Mouse (Mus musculus) forebrain, embryonic 14.5 days (tissue): Measurements from ENCODE around the gene Vmn2r29. TPM values are rescaled to one million over a fixed set of nuclear protein-coding genes. Genes with fewer than 3 reads are reported as not detected.
"Not testable (repeated sequence)": the region's sequence is repeated elsewhere in the genome, so short reads cannot be mapped to it uniquely, and the experiment has no call there.

Source experiments
- ATAC-seq: fragments of 200-750 bp; cut with Nextera tagmentation; 2 replicates; pipeline ENCODE4 v1.8.0; 2017; ENCODE audit warnings: mild to moderate bottlenecking, moderate library complexity
- DNase-seq: peaks from one replicate; pipeline ENCODE4 v3.0.0-alpha.2; 2015; ENCODE audit warnings: low spot score
- H3K27ac ChIP-seq: fragments of 300-500 bp; sonication (generic); 2 replicates; pipeline ENCODE4 v1.5.1; 2014; ENCODE audit warnings: low read depth, mild to moderate bottlenecking, control low read depth, low read length, moderate library complexity
- H3K27me3 ChIP-seq: fragments of 300-500 bp; sonication (generic); replicated peaks from 2 replicates; pipeline ENCODE4 v1.6.1; 2014; ENCODE audit warnings: low read length, control low read depth, mixed read lengths; ENCODE audit not compliant: control insufficient read depth, insufficient read depth
- H3K36me3 ChIP-seq: fragments of 300-500 bp; sonication (generic); 2 replicates; pipeline ENCODE4 v1.6.1; 2014; ENCODE audit warnings: low read length, control low read depth; ENCODE audit not compliant: control insufficient read depth, insufficient read depth
- H3K4me1 ChIP-seq: fragments of 300-500 bp; sonication (generic); 2 replicates; pipeline ENCODE4 v1.6.1; 2014; ENCODE audit warnings: antibody characterized with exemption, low read length, control low read depth; ENCODE audit not compliant: control insufficient read depth, insufficient read depth
- H3K4me2 ChIP-seq: fragments of 300-500 bp; sonication (generic); 2 replicates; pipeline ENCODE4 v1.6.1; 2014; ENCODE audit warnings: mild to moderate bottlenecking, control low read depth, low read length
- H3K4me3 ChIP-seq: fragments of 300-500 bp; sonication (generic); 2 replicates; pipeline ENCODE4 v1.5.1; 2014; ENCODE audit warnings: low read depth, low read length, control low read depth
- H3K9ac ChIP-seq: fragments of 300-500 bp; sonication (generic); 2 replicates; pipeline ENCODE4 v1.6.1; 2014; ENCODE audit warnings: mild to moderate bottlenecking, low read length, control low read depth, moderate library complexity
- H3K9me3 ChIP-seq: fragments of 300-500 bp; sonication (generic); replicated peaks from 2 replicates; pipeline ENCODE4 v1.6.1; 2016; ENCODE audit warnings: low read length, control low read depth, mixed read lengths; ENCODE audit not compliant: control insufficient read depth
- WGBS: fragments of 180-500 bp; shearing (Covaris S2); extraction: QIAGEN DNeasy Blood & Tissue Kit; methylation state at CpG from one replicate; pipeline ENCODE4 v1.1.7; 2014; 5-methylcytosine and 5-hydroxymethylcytosine counted together
- polyA plus RNA-seq: library from polyadenylated mRNA; unstranded; fragments of >200 nt; fragmentation: Nextera tagmentation; extraction: Ambion mirVana; gene quantifications from 2 replicates; pipeline ENCODE4 v1.2.1, GENCODE M21; 2014

The Vmn2r29 gene
- 0.52 and 0.93 TPM in 2 replicates for polyA plus RNA-seq

DNA sequence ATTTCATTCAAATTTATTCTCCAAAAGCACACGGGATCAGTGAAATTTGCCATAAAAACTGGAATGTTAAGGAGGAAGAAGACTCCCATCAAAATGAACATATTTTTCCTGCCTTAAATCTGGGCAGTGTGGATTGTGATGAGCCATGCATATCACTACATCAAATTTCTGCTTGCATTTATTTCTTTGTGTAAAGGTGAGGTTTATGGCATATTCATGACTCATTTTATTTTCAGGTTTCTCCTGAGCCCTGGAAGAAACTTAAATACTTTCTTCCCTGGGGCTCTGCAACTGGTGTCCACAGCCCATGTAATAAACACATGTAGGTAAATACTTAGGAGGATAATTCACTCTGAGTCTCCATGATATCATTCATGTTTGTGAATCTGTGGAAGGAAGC, at the start of gene Vmn2r29:
TSS of gene Vmn2r29 (minus strand) at position 101 of the 400 bp plus-strand sequence.
- no CpG with 5 or more reads among the region's 1 CpGs for WGBS
- not testable (repeated sequence) for ATAC-seq, DNase-seq

DNA sequence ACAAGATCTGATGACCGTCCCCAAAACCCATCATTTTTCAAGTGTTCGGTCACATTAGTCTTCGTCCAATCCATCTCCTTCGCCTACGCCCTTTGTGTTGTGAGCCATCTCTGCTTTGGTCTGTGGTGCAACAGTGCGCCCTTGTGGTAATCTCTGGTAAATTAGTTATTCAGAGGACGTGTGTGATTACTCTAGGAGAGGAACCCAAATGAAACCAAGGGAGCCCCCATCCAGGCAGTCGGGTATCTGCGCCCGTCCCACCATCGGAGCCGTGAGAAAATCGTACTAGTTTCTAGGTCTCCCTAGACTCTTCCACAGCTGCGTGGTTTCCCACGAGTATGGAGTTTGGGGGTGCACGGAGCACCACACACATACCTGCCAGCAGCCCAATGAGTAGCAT, 48.5 kb upstream of the Vmn2r29 start:
- ATAC-seq (no peak), DNase-seq (peak; percentile 44)
- no peaks in the 10 kb centered on the region for H3K4me1 ChIP-seq
- no peak overlapping the region for H3K9ac ChIP-seq
- peaks cover 3% of the 10 kb centered on the region; the same call in 1 of the 2 replicates for H3K9me3 ChIP-seq
- 80% methylated on average over 16 of the region's 16 CpGs for WGBS
- H3K4me3 ChIP-seq, result no peak overlapping the region
- no peaks in the 10 kb centered on the region for H3K27me3 ChIP-seq
- H3K4me2 ChIP-seq, result no peak overlapping the region
- H3K27ac ChIP-seq, result no peak overlapping the region
- peaks cover 52% of the 10 kb centered on the region for H3K36me3 ChIP-seq

More for the DNA sequence above, at the start of gene Vmn2r29:
- H3K4me1 ChIP-seq, H3K27me3 ChIP-seq, H3K4me2 ChIP-seq, H3K9me3 ChIP-seq, H3K27ac ChIP-seq, H3K4me3 ChIP-seq, H3K9ac ChIP-seq, H3K36me3 ChIP-seq: not testable (repeated sequence)

DNA sequence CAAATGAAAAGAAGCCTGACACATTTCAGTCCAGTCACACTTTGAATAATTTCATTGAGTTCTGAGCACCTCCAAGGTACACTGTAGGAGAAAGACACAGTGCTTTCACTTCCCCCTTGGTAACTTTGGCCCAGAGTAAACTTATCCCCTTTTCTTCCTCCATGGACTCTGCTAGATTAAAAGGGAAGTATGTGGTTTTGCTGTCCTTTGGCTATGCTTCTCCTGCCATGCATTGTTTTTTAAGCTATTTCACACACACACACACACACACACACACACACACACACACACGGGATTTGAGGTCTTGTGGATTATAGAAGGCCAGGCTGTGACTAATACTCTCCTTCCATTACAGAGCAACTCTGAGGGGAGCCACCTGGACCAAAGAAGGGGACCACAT, 34.3 kb upstream of the Vmn2r29 start:
- no peak overlapping the region for H3K27ac ChIP-seq
- no peak overlapping the region for H3K9ac ChIP-seq
- no peak overlapping the region for H3K4me3 ChIP-seq
- 0 out of 2 replicates have a peak, but pooled peaks cover 2% of the 10 kb centered on the region for H3K9me3 ChIP-seq
- no peak overlapping the region for H3K4me2 ChIP-seq
- no peaks in the 10 kb centered on the region for H3K27me3 ChIP-seq
- peaks cover 31% of the 10 kb centered on the region for H3K36me3 ChIP-seq
- DNase-seq (no peak), ATAC-seq (no peak)
- H3K4me1 ChIP-seq, result no peaks in the 10 kb centered on the region
- WGBS, result 76% methylated on average over 1 of the region's 1 CpGs

DNA sequence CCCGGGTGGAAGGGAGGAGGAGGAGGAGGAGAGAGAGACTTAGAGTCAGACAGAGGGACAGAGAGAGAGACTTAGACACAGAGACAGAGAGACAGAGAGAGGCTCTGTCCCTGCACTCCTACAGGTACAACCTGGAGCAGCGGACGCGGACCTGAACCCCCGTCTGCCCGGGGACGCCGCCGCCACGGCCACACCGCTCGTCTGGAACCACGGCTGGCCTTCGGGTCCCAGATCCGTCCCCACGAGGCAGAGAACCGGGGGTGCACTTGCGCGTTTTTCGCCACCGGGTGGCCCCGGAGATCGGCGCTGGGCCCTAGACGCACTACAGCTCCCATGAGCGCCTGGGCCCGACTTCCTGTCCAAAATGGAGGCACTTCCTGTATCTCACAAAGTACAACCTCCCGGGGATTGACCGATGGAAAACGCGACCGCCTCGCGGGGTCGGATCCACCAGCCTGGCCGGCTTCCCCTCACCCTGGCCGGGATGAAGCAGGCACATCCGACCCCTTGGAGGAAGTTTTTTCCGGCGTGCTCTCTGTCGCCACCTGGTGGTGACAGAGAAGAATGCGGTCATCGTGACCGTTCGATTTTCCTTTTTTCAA, 30.9 kb upstream of the Vmn2r29 start, which contains the start of gene Gm45844:
TSS of gene Gm45844 (minus strand) at position 324 of the 602 bp plus-strand sequence.
- DNase-seq, result peak; percentile 71
- 34% methylated on average over 45 of the region's 45 CpGs for WGBS
- not testable (repeated sequence) for H3K4me1 ChIP-seq, H3K9me3 ChIP-seq, H3K27me3 ChIP-seq
- ATAC-seq, result peak; percentile 99
- H3K4me3 ChIP-seq, result peak within 1 kb of the TSS; percentile 32
- peak within 1 kb of the TSS; percentile 35; the same call in 1 of the 2 replicates for H3K9ac ChIP-seq
- H3K36me3 ChIP-seq, result peaks cover 11% of the 10 kb centered on the region
- peak within 1 kb of the TSS; percentile 59 for H3K27ac ChIP-seq
- peak within 1 kb of the TSS; percentile 33; the same call in 1 of the 2 replicates for H3K4me2 ChIP-seq

DNA sequence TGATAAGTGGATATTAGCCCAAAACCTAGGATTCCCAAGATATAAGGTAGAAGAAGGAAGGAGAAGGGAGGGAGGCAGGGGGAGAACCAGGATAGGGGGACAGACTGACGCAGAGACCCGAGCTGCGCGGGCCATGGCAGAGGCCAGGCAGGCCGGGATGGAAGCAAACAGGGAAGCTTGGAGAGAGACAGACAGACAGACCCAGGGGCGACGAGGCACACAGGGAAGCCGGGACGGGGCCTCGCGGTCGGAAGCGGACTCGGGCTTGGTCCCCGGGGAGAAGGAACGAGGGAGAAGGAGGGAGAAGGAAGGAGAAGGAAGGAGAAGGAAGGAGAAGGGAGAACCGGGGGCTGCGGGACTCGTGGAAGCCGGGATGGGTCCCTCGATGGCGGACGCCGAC, 30.4 kb upstream of the Vmn2r29 start:
- peak overlapping the region; percentile 35; the same call in 1 of the 2 replicates for H3K9ac ChIP-seq
- DNase-seq (peak; percentile 53), ATAC-seq (peak; percentile 70)
- H3K27ac ChIP-seq, result peak overlapping the region; percentile 59
- H3K4me1 ChIP-seq, H3K9me3 ChIP-seq, H3K36me3 ChIP-seq, H3K27me3 ChIP-seq: not testable (repeated sequence)
- H3K4me3 ChIP-seq, result peak overlapping the region; percentile 32
- 38% methylated on average over 24 of the region's 24 CpGs for WGBS
- H3K4me2 ChIP-seq, result peak overlapping the region; percentile 33; the same call in 1 of the 2 replicates

DNA sequence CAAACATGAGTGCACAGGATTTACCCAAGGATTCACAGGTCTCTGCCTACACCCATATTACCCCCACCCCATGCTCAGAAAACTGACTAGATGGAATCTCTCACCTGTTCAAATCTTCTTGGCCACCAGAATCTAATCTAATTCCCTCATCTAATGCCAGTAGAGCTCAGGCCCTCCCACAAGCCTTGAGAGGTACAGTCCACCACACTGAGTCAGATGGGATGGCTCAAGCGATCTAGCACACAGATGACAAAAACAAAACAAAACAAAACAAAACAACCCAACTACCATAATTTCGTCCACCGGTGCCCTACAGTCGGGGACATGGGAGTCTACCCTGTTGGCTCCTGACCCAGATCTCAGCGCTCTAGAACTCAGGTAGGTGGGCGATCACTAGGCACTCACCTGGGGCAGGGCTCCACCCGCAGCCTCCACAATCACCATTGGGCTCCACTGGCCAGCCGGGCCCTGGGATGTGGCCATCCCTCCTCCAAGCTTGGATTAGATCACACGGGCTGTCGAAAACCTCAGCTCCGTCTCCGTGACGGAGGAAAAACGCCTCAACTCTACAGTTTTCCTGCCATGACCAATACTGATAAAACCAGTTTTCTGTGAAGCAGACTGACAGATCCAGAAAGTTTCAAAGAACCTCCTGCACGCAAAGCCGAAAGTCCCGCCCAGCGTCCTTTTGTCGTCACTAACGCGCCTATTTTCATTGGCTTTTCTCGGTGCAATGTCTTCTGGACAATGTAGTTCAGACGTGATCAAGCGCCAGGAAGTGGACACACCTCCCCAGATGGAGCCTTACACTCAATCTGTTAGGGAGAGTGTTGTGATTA, 37.6 kb downstream of the Vmn2r29 start, which contains the start of gene Zfp772:
TSS of gene Zfp772 (minus strand) at position 686 of the 839 bp plus-strand sequence.
- not testable (repeated sequence) for H3K4me1 ChIP-seq, H3K9me3 ChIP-seq, H3K36me3 ChIP-seq, H3K27ac ChIP-seq, H3K27me3 ChIP-seq
- 1% methylated on average over 24 of the region's 24 CpGs for WGBS
- peak within 1 kb of the TSS; percentile 52 for H3K4me2 ChIP-seq
- DNase-seq, result peak; percentile 56
- peak; percentile 58; the same call in 1 of the 2 replicates for ATAC-seq
- peak within 1 kb of the TSS; percentile 40; the same call in 1 of the 2 replicates for H3K9ac ChIP-seq
- peak within 1 kb of the TSS; percentile 38 for H3K4me3 ChIP-seq

DNA sequence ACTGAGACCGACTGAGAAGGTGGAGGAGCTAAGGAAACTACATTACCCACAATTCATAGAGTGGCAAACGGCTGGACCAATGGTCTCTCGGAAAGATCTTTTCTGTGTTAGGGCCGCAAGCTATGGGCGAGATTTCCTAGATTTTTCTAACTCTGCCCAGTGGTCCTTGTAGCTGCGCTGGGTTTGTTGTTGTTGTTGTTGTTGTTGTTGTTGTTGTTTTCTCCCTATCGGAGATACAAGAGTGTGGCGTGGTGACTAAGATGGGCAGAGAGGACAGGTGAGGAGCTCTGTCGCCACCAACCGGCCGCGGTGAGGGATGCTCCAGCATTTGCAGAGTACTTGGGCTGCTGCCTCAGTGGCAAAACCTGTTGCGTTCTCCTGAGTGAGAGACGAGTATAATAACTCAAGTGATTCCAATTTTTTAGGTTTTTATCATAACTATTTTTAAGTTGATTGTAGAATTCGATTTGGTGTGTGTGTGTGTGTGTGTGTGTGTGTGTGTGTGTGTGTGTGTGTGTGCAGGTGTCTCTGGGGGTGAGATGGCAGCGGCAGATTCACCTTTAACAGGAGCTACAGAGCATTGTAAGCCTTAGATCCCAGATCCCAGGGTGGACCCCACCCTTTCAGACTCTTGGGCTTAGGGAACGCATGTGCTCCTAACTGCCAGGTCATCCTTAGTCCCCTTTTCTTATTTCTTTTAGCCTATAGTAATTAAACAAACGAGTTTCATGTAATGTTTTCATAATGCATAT, 58.8 kb downstream of the Vmn2r29 start:
- no peaks in the 10 kb centered on the region for H3K36me3 ChIP-seq
- H3K9me3 ChIP-seq, result no peaks in the 10 kb centered on the region
- no peaks in the 10 kb centered on the region for H3K27me3 ChIP-seq
- H3K4me2 ChIP-seq, result peak overlapping the region; percentile 37
- H3K4me3 ChIP-seq, result peak overlapping the region; percentile 34
- DNase-seq (peak; percentile 81), ATAC-seq (peak; percentile 97)
- H3K27ac ChIP-seq, result no peak overlapping the region
- H3K9ac ChIP-seq, result 0 out of 2 replicates have a peak overlapping the region, but pooled peaks have one; percentile 4
- WGBS, result 13% methylated on average over 18 of the region's 18 CpGs
- H3K4me1 ChIP-seq, result no peaks in the 10 kb centered on the region

DNA sequence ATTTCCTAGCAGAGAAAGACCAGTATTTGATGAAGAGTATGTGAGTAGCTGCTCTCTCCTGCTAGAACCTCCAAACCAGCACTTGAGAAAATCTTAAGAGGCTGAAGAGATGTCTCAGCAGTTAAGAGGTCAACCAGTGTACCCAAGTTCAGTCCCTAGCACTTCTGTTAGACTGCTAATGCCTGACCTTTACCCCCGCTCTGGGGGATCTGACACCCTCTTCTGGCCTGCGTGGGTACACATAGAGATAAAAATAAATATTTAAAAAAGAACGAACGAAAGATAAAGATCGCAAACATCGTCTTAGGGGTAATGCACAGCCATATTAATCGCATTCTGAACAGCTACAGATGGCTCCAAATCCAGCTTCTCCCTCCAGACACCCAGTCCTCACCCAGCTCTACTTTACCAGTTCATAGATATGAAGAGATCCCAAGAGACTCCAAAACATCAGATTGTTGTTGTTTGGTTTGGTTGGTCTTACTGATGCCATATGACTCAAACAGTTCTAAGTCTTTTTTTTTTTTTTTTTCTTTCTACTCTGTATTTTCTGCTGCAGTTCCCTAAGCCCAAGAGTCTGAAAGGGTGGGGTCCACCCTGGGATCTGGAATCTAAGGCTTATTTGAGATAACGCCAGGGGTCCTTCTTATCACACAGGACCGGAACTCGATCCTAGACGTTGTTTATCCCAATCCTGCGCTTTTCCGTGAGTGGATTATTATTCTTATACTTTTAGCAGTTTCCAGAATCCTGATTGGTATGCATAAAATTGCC, 59.5 kb downstream of the Vmn2r29 start:
- ATAC-seq, result peak; percentile 78; the same call in 1 of the 2 replicates
- H3K36me3 ChIP-seq, result peaks cover 6% of the 10 kb centered on the region

More for the DNA sequence above, 59.5 kb downstream of the Vmn2r29 start:
- Histone ChIP-seq H3K27me3 (no peaks in the 10 kb centered on the region), H3K9me3 (no peaks in the 10 kb centered on the region), H3K27ac (no peak overlapping the region), H3K4me2 (peak overlapping the region; percentile 37), H3K4me1 (no peaks in the 10 kb centered on the region), H3K4me3 (peak overlapping the region; percentile 34), H3K9ac (no peak overlapping the region)
- no peak for DNase-seq
- WGBS, result 41% methylated on average over 13 of the region's 13 CpGs
